Mouse (Mus musculus) forebrain, embryonic 11.5 days (tissue): ENCODE data around the gene Ifrd2. TPM values are rescaled to one million over a fixed set of nuclear protein-coding genes. Genes with fewer than 3 reads are reported as not detected.

Source experiments
- ATAC-seq: fragments of 200-750 bp; cut with Nextera tagmentation; replicated peaks from 2 replicates; pipeline ENCODE4 v1.8.0; 2017; ENCODE audit warnings: moderate TSS enrichment; ENCODE audit not compliant: low FRiP score
- DNase-seq: peaks from one replicate; pipeline ENCODE4 v3.0.0-alpha.2; 2017; ENCODE audit warnings: low spot score
- H3K27ac ChIP-seq: fragments of 300-500 bp; sonication (generic); 2 replicates; pipeline ENCODE4 v1.5.1; 2014; ENCODE audit warnings: low read depth, low read length
- H3K27me3 ChIP-seq: fragments of 300-500 bp; sonication (generic); 2 replicates; pipeline ENCODE4 v1.6.1; 2014; ENCODE audit warnings: mild to moderate bottlenecking, low read length, mixed read lengths; ENCODE audit not compliant: control insufficient read depth, insufficient read depth
- H3K36me3 ChIP-seq: fragments of 300-500 bp; sonication (generic); 2 replicates; pipeline ENCODE4 v1.6.1; 2014; ENCODE audit warnings: mild to moderate bottlenecking, low read length, moderate library complexity, mixed read lengths; ENCODE audit not compliant: control insufficient read depth, insufficient read depth
- H3K4me1 ChIP-seq: fragments of 300-500 bp; sonication (generic); replicated peaks from 2 replicates; pipeline ENCODE4 v1.6.1; 2014; ENCODE audit warnings: low read length, mixed read lengths; ENCODE audit not compliant: control insufficient read depth, insufficient read depth
- H3K4me2 ChIP-seq: fragments of 300-500 bp; sonication (generic); 2 replicates; pipeline ENCODE4 v1.6.1; 2014; ENCODE audit warnings: low read depth, mild to moderate bottlenecking, low read length, moderate library complexity, mixed read lengths; ENCODE audit not compliant: severe bottlenecking
- H3K4me3 ChIP-seq: fragments of 300-500 bp; sonication (generic); 2 replicates; pipeline ENCODE4 v1.5.1; 2014; ENCODE audit warnings: low read depth, low read length
- H3K9ac ChIP-seq: fragments of 300-500 bp; sonication (generic); 2 replicates; pipeline ENCODE4 v1.6.1; 2014; ENCODE audit warnings: low read length
- H3K9me3 ChIP-seq: fragments of 300-500 bp; sonication (generic); 2 replicates; pipeline ENCODE4 v1.6.1; 2016; ENCODE audit warnings: low read length, mixed read lengths; ENCODE audit not compliant: control insufficient read depth
- WGBS: fragments of 180-500 bp; shearing (Covaris S2); extraction: QIAGEN DNeasy Blood & Tissue Kit; methylation state at CpG from one replicate; pipeline ENCODE4 v1.1.7; 2014; 5-methylcytosine and 5-hydroxymethylcytosine counted together
- polyA plus RNA-seq: library from polyadenylated mRNA; unstranded; fragments of >200 nt; fragmentation: Nextera tagmentation; extraction: Ambion mirVana; gene quantifications from 2 replicates; pipeline ENCODE4 v1.2.1, GENCODE M21; 2014

Ifrd2 gene
- polyA plus RNA-seq, 1 experiment from 2014 or later = 37.2 TPM

DNA sequence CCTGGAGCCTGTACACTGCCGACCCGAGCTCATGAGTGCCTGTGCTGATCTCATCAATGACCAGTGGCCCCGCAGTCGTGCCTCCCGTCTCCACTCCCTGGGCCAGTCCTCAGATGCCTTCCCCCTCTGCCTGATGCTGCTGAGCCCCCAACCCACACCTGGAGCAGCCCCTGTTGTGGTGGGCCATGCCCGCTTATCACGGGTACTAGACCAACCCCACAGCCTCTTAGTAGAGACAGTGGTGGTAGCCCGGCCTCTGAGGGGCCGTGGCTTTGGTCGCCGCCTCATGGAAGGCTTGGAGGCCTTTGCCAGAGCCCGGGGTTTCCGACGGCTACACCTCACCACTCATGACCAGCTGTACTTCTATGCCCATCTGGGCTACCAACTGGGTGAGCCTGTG, 4.3 kb upstream of the Ifrd2 start:
- no peak overlapping the region for H3K4me3 ChIP-seq
- no peak overlapping the region for H3K27ac ChIP-seq
- H3K36me3 ChIP-seq = no peaks in the 10 kb centered on the region
- no peak overlapping the region for H3K4me2 ChIP-seq
- DNase-seq (no peak), ATAC-seq (no peak)
- peaks cover 12% of the 10 kb centered on the region for H3K4me1 ChIP-seq
- no peak overlapping the region for H3K9ac ChIP-seq
- no peaks in the 10 kb centered on the region for H3K27me3 ChIP-seq
- WGBS = 92% methylated on average over 14 of the region's 14 CpGs
- no peaks in the 10 kb centered on the region for H3K9me3 ChIP-seq

DNA sequence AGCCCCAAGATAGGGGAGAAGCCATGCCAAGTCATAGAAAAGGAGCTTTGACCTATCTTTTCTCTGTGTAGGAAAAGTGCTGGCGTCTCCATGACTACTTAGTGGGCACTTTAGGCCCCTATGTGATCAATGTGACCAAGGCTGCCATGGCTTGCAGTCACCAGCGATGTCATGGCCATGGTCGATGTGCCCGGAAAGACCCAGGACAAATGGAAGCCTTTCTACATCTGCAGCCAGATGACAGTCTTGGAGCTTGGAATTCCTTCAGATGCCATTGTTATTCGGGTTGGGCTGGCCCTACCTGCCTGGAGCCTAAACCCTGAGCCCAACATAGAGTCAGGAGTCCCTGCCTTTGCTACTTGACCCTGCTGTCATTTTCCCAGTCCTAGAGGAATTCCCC, 938 bp upstream of the Ifrd2 start:
- Histone ChIP-seq H3K4me3 (no peak overlapping the region), H3K4me2 (no peak overlapping the region), H3K27ac (no peak overlapping the region), H3K27me3 (no peaks in the 10 kb centered on the region), H3K36me3 (peaks cover 3% of the 10 kb centered on the region; the same call in 1 of the 2 replicates), H3K9me3 (no peaks in the 10 kb centered on the region), H3K4me1 (peaks cover 5% of the 10 kb centered on the region; the same call in 1 of the 2 replicates), H3K9ac (no peak overlapping the region)
- DNase-seq = no peak
- ATAC-seq = no peak
- 95% methylated on average over 5 of the region's 5 CpGs for WGBS

DNA sequence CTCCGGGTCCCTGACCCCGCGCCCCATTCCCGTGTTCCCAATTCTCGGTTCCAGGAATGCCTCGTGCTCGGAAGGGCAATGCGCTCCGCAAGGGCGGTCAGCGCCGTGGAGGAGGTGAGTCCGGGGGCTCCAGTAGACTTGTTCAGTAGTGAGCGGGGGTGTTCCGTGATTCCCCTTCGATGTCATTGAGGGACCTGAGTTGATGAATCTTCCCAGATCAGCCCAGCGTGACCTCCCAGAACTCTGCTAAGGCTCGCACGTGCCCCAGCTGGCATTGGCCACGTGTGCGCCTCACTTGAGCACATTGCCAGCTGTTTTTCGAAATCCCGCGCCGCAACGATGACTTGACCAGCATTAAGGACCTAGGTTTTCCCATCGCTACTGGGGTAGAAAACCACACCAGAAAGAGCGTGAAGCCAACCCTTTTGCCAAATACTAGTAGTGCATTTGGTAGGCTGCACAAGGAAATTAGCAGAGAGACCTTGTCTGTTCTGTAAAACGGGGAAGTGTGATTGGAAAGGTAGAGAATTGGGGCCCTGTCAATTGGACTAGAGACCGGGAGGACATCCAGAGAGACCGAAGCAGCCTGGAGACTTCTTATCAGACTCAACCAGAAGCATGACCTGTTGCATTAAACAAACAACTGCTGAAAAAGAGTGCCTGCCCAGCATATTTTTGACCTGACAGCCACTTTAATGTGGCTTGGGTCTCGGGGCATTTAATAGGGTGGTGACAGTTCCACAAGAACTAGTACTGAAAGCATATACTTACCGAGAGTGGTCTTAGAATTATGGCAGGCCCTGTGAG, 594 bp downstream of the Ifrd2 start:
- peak overlapping the region; percentile 68 for H3K9ac ChIP-seq
- H3K4me3 ChIP-seq = peak overlapping the region; percentile 64
- H3K36me3 ChIP-seq = peaks cover 3% of the 10 kb centered on the region; the same call in 1 of the 2 replicates
- WGBS = 5% methylated on average over 33 of the region's 33 CpGs
- H3K9me3 ChIP-seq = no peaks in the 10 kb centered on the region
- H3K27ac ChIP-seq = no peak overlapping the region
- DNase-seq (no peak), ATAC-seq (no peak)
- peaks cover 3% of the 10 kb centered on the region; the same call in 1 of the 2 replicates for H3K4me1 ChIP-seq
- H3K4me2 ChIP-seq = peak overlapping the region; percentile 86
- H3K27me3 ChIP-seq = no peaks in the 10 kb centered on the region

DNA sequence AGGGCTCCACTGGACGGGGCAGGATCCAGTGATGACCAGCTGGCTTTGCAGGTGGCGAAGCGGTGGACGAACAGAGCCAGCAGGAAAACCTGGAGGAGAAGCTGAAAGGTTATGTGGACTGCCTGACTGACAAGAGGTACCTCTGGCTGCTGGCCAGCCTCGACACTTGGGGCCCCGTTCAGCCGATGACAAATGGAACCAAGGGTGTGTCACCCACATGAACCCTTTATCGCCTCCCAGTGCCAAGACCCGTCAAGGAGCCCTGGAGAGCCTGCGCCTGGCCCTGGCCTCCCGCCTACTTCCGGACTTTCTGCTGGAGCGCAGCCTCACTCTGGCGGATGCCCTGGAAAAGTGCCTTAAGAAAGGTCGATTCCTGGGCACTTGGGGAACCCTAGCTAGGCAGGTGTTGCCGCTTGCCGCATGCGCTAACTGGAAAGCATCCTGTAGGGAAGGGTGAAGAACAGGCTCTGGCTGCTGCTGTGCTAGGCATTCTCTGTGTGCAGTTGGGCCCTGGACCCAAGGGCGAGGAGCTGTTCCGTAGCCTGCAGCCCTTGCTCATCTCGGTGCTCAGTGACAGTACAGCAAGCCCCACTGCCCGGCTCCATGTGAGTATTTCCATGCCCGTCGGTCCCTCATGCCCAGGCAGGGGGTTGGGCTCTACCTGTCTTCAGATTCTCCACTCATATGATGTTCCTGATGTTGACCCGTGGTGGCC, 2.8 kb downstream of the Ifrd2 start:
- 93% methylated on average over 25 of the region's 25 CpGs for WGBS
- ATAC-seq = no peak
- no peaks in the 10 kb centered on the region for H3K27me3 ChIP-seq
- H3K4me1 ChIP-seq = peaks cover 3% of the 10 kb centered on the region; the same call in 1 of the 2 replicates
- H3K4me3 ChIP-seq = no peak overlapping the region
- H3K36me3 ChIP-seq = peaks cover 3% of the 10 kb centered on the region; the same call in 1 of the 2 replicates
- no peak overlapping the region for H3K27ac ChIP-seq
- H3K9me3 ChIP-seq = no peaks in the 10 kb centered on the region
- DNase-seq = no peak
- H3K4me2 ChIP-seq = no peak overlapping the region
- no peak overlapping the region for H3K9ac ChIP-seq

DNA sequence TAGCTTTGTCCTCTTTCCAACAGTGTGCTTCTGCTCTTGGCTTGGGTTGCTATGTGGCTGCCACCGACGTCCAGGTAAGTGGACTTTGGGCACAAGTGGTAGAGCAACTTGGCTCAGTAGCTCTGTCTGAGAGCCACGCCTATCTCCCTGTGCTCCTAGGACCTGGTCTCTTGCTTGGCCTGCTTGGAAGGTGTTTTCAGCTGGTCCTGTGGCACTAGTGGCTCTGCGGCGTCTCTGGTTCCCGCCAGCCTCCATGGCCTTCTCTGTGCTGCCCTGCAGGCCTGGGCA, 3.3 kb downstream of the Ifrd2 start:
- H3K36me3 ChIP-seq = peaks cover 3% of the 10 kb centered on the region; the same call in 1 of the 2 replicates
- DNase-seq = no peak

DNA sequence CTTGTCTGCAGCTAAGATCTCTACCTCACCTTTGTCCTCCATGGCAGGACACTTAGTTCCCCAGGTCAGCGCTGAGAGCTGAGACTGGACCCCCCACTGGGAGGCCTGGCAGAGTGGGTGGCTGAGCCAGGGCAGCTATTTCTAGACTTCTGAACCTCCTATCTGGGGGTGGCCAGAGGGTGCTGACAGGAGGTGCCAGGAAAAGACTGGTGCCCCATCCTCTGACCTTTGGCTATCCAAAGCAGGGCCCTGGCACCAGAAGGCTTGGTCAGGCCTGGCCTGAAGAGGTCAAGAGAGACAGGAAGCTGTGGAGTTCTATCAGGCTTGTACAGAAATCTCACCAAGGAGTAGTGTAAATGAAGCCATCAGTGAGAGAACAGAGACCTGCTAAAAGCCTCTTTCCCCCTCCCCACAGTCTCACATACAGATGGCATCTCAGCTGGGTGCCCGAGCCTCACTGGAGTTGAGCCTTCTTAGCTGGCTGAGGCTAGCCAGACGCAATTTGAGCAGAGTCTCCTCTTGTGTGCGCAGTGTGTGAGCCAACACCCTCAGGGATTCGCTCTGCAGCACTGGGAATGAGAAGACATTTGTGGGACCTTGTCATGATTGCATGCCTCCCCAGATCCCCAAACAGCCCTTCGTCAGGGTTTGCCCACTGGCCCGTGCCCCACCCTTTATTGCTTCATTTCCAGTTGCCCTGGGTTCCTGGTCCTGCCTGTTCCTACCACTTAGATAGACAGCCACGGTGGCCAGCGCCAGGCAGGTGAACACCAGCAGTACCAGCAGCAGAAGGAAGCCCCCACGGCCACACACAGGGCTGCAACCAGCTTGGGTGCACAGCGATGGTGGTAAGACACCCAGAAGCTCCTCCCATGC, 5.9 kb downstream of the Ifrd2 start:
- no peak for ATAC-seq
- H3K36me3 ChIP-seq = peaks cover 3% of the 10 kb centered on the region; the same call in 1 of the 2 replicates

More for the DNA sequence above, 3.3 kb downstream of the Ifrd2 start:
- ATAC-seq = no peak
- Histone ChIP-seq H3K4me2 (no peak overlapping the region), H3K9me3 (no peaks in the 10 kb centered on the region), H3K9ac (no peak overlapping the region), H3K4me1 (peaks cover 3% of the 10 kb centered on the region; the same call in 1 of the 2 replicates), H3K27me3 (no peaks in the 10 kb centered on the region), H3K27ac (no peak overlapping the region), H3K4me3 (no peak overlapping the region)
- 96% methylated on average over 6 of the region's 6 CpGs for WGBS

DNA sequence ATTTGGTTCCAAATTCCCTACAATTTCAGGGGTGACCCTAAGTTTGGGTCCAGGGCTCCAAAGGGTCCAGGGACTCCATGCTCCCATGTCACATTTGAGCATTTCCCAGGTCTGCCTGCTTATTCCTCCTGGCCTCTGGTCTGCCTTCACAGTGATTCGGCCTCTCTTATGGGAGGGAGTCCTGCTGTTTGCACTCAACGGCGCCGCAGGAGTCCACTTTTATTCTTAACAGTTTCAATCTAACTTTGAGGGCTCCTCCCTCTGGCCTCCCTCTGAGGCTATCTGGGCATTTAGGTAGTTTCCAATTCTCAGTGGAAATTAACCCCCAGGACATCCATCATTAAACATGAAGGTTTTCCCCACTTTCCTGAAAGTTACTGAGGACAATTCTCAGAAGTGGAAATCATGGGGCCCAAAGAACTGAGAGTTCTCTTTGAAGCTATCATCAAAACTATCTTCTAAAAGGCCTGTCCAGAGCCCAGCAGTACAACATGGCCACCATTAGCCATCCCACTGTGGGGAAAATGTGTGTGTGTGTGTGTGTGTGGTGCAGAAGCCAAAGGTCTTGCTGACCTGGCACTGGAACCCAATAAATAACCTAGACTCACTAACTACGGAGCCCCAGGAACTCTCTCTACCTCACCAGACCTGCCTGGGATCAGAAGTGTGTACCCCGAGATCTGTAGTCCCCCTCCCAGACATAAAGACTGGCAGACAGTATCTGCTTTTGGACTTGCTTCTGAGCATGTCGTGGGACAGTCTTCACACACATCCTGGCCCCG, 7.0 kb downstream of the Ifrd2 start:
- ATAC-seq (no peak), DNase-seq (no peak)
- WGBS = 76% methylated on average over 8 of the region's 8 CpGs
- H3K27me3 ChIP-seq = no peaks in the 10 kb centered on the region
- no peak overlapping the region for H3K9ac ChIP-seq
- H3K36me3 ChIP-seq = peaks cover 3% of the 10 kb centered on the region; the same call in 1 of the 2 replicates
- H3K4me1 ChIP-seq = no peaks in the 10 kb centered on the region
- no peaks in the 10 kb centered on the region for H3K9me3 ChIP-seq
- H3K4me3 ChIP-seq = no peak overlapping the region
- no peak overlapping the region for H3K27ac ChIP-seq
- H3K4me2 ChIP-seq = no peak overlapping the region

More for the DNA sequence above, 5.9 kb downstream of the Ifrd2 start:
- Histone ChIP-seq H3K9me3 (no peaks in the 10 kb centered on the region), H3K27ac (no peak overlapping the region), H3K9ac (no peak overlapping the region), H3K4me1 (peaks cover 1% of the 10 kb centered on the region; the same call in 1 of the 2 replicates), H3K27me3 (no peaks in the 10 kb centered on the region), H3K4me2 (no peak overlapping the region), H3K4me3 (no peak overlapping the region)
- 83% methylated on average over 11 of the region's 11 CpGs for WGBS
- DNase-seq = no peak
